In genomic region chr8:126542090-126542689, GRCm38 (mm10) we compare ENCODE assay signal across 14 mouse cellular contexts. TPM values are rescaled to one million over a fixed set of nuclear protein-coding genes. Genes with fewer than 3 reads are reported as not detected.
A peak's percentile ranks its signal among the peaks of the same experiment; 100 is the strongest.
DNase-seq lines count a peak whose midpoint lies in the region; ATAC-seq and TF ChIP-seq lines count a peak whose summit lies in the region.
"Had no signal": no experiment of that assay in that cellular context is flagged by ENCODE, and none has a peak within 500 bp of the region (broad histone marks: within the 10 kb centered on the region; RNA-seq: fewer than 3 reads in every experiment).

No protein-coding gene starts in this region.

- no peaks in the 10 kb centered on the region for H3K9me3 ChIP-seq in heart, embryonic 10.5 days
- H3K9me3 ChIP-seq: hindbrain, embryonic 15.5 days; neural tube, embryonic 15.5 days had no signal

- WGBS in heart, embryonic 10.5 days: 60% methylated on average over 10 of the region's 10 CpGs

- no peaks in the 10 kb centered on the region for H3K27me3 ChIP-seq in heart, embryonic 10.5 days (ENCODE audit: insufficient read depth, poor library complexity, severe bottlenecking)
- H3K27me3 ChIP-seq: hindbrain, embryonic 15.5 days; neural tube, embryonic 15.5 days had no signal

- peak; percentile 27; the same call in 1 of the 2 replicates for ATAC-seq in common myeloid progenitor, adult 5-6 weeks (replicated peaks; ENCODE audit: low read depth, poor library complexity, severe bottlenecking)
- ATAC-seq: lung, postnatal 0 days had no signal

- intact Hi-C loops in heart, postnatal 36 days (cut with DNase I): no loop called here
- intact Hi-C loops in left cerebral cortex, adult 2 months (cut with DNase I): no loop called here

- H3K4me1 ChIP-seq in heart, embryonic 10.5 days: peaks cover 52% of the 10 kb centered on the region

- no peaks in the 10 kb centered on the region for H3K36me3 ChIP-seq in heart, embryonic 10.5 days
- H3K36me3 ChIP-seq: hindbrain, embryonic 15.5 days; neural tube, embryonic 15.5 days had no signal

- TF ChIP-seq CTCF in left cerebral cortex, adult 2 months (IDR thresholded peaks at IDR 0.05): no peak

- peak overlapping the region; percentile 59; the same call in 1 of the 2 replicates for H3K27ac ChIP-seq in heart, embryonic 10.5 days
- H3K27ac ChIP-seq in left cerebral cortex, adult 2 months: peak overlapping the region; percentile 45
- H3K27ac ChIP-seq: hindbrain, embryonic 15.5 days; neural tube, embryonic 15.5 days had no signal

- DNase-seq in adrenal gland, adult 2 months: peak; percentile 54
- DNase-seq in adrenal gland, postnatal 25 days: no peak
- DNase-seq in heart, embryonic 10.5 days (ENCODE audit: low spot score): no peak
- DNase-seq in heart, postnatal 36 days: no peak
- no peak for DNase-seq in left cerebral cortex, adult 2 months (ENCODE audit: extremely low spot score in 1 of 2, low spot score in 2 of 2)
- DNase-seq in left cerebral cortex, adult 18-20 months (ENCODE audit: low spot score in 2 of 2): no peak
- no peak for DNase-seq in lung, postnatal 14 days
- DNase-seq: cerebellum, adult 11-12 months; gastrocnemius, postnatal 10 days; kidney, adult 9 months had no signal

- no peak overlapping the region for H3K4me3 ChIP-seq in heart, embryonic 10.5 days
- H3K4me3 ChIP-seq in left cerebral cortex, adult 2 months: no peak overlapping the region
- H3K4me3 ChIP-seq: hindbrain, embryonic 15.5 days; neural tube, embryonic 15.5 days had no signal

RNA-seq across cellular contexts. Expression of gene Irf2bp2, which starts 51.6 kb away (rescaled TPM):
- 10 to 100 TPM; 89.4 to 92.0 TPM for total RNA-seq in adrenal gland, adult 2 months (2021)
- polyA plus RNA-seq in adrenal gland, adult 2 months (2012; rRNA removed): 111 and 120 TPM in 2 replicates
- total RNA-seq in adrenal gland, postnatal 25 days (2021): 81.3 and 82.6 TPM in 2 replicates
- 4.6 and 6.5 TPM in 2 replicates for polyA plus RNA-seq in heart, embryonic 10.5 days (2016; fragmentation: Nextera tagmentation; extraction: Ambion mirVana)
- total RNA-seq in heart, postnatal 36 days (2021): 10 to 100 TPM; 64.3 to 71.2 TPM
- total RNA-seq in left cerebral cortex, adult 2 months (2021): 10 to 100 TPM; 63.9 to 78.4 TPM
- total RNA-seq in left cerebral cortex, adult 18-20 months (2021): 10 to 100 TPM; 74.0 to 77.6 TPM
- 72.3 and 85.4 TPM in 2 replicates for total RNA-seq in common myeloid progenitor, adult 5-6 weeks (2017)
